Mouse (Mus musculus) right cerebral cortex, postnatal 14 days (tissue): ENCODE measurements around the gene Tfr2.

Experiments used
- DNase-seq: peaks from one replicate; pipeline ENCODE4 v3.0.0; 2022

The Tfr2 gene

DNA sequence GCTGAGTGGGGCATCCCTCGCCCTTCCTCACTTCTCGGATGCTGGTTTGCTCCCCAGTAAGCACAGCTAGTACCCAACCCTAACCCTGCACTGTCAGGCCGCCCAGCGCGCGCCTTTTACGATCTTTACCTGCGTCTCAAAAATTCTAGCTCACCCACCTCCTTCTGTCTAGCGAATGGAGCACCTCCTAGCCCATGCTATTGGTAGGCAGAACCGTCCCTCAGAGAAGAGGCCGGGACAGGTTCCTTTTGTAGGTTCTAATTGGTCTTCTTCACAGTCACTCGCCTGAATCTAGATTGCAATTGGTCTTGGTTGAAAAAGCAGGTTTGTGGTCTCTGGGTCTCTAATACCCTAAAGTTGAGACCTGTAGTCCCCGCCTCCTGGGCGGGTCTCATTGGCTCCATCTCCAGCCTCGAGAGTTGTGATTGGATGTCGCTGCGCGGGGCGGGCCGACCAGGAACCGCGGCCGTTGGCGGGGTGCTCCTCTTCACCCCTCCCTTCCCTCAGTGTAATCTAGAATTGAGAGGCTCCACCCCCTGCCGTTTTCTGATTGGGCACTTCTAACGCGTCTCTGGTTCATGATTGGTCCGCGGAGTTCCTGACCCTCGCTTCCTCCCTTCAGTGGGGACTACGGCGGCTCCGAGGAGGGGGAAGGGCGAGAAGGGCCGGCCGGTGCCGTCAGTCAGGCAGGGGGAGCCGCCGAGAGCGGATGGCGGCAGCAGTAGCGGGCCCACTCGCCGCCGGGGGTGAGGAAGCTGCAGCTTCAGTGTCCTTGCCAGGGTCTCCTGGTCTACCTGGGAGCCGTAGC, 59.1 kb downstream of the Tfr2 start, which contains the start of the genes Fbxo24, Lrch4 and Gm20605:
Fbxo24 (minus strand) TSS at position 505 of the 808 bp plus-strand sequence.
Lrch4 (plus strand) TSS at position 624 of the 808 bp plus-strand sequence.
Gm20605 (plus strand) TSS at position 678 of the 808 bp plus-strand sequence.
- peak; percentile 97 for DNase-seq

DNA sequence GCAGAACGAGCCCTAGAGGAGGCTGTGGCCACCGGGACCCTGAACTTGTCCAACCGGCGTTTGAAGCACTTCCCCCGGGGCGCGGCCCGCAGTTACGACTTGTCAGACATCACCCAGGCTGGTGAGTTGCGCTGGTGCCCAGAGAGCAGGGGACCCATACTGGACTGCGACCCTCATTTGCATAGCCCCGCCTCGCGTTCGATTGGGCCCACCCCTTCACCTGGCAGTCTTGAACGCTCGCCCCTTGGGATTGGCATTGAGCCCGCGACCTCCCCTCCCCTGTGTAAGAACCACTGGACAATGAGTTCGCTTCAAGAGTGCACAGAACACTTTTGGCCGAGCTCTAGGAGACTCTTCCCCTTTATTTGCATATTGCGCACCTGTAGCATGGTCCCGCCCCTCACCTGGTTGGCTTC, 59.7 kb downstream of the Tfr2 start:
- peak; percentile 49 for DNase-seq

- DNase-seq, result no peak
Measured at GRCm38 (mm10) chr5:137629906-137630545, 60.4 kb downstream of the Tfr2 start.

- no peak for DNase-seq
Measured at GRCm38 (mm10) chr5:137630602-137631001, 61.0 kb downstream of the Tfr2 start.

- no peak for DNase-seq
Measured at GRCm38 (mm10) chr5:137631171-137631570, 61.5 kb downstream of the Tfr2 start.

GRCm38 (mm10) chr5:137631591-137631990, 62.0 kb downstream of the Tfr2 start:
- no peak for DNase-seq

GRCm38 (mm10) chr5:137633397-137634084, 63.9 kb downstream of the Tfr2 start:
- no peak for DNase-seq
